In genomic region chr4:149791470-149791869, GRCm38 (mm10) we compare ENCODE assay signal across 12 mouse cellular contexts. TPM values are rescaled to one million over a fixed set of nuclear protein-coding genes. Genes with fewer than 3 reads are reported as not detected.
A peak's percentile ranks its signal among the peaks of the same experiment; 100 is the strongest.
DNase-seq lines count a peak whose midpoint lies in the region; ATAC-seq and TF ChIP-seq lines count a peak whose summit lies in the region.
"Had no signal": no experiment of that assay in that cellular context is flagged by ENCODE, and none has a peak within 500 bp of the region (broad histone marks: within the 10 kb centered on the region; RNA-seq: fewer than 3 reads in every experiment).

No protein-coding gene starts in this region.

- 71% methylated on average over 4 of the region's 4 CpGs for WGBS in hindbrain, postnatal 0 days
- WGBS in hindbrain, embryonic 14.5 days, result 78% methylated on average over 4 of the region's 4 CpGs

- no peak overlapping the region for H3K4me2 ChIP-seq in hindbrain, postnatal 0 days (ENCODE audit: low read depth, low read length)
- no peak overlapping the region for H3K4me2 ChIP-seq in hindbrain, embryonic 14.5 days (replicated peaks)

- no peak for ATAC-seq in hindbrain, postnatal 0 days
- ATAC-seq in hindbrain, embryonic 14.5 days (ENCODE audit: low FRiP score), result no peak

- H3K27ac ChIP-seq in hindbrain, postnatal 0 days, result no peak overlapping the region
- no peak overlapping the region for H3K27ac ChIP-seq in hindbrain, embryonic 14.5 days
- H3K27ac ChIP-seq: limb, embryonic 10.5 days had no signal

- no peaks in the 10 kb centered on the region for H3K36me3 ChIP-seq in hindbrain, postnatal 0 days (ENCODE audit: insufficient read depth, low read length)
- H3K36me3 ChIP-seq in hindbrain, embryonic 14.5 days (replicated peaks; ENCODE audit: control insufficient read depth, insufficient read depth), result no peaks in the 10 kb centered on the region
- H3K36me3 ChIP-seq: limb, embryonic 10.5 days had no signal

- TF ChIP-seq CTCF in hindbrain, postnatal 0 days (IDR thresholded peaks at IDR 0.05; ENCODE audit: low read depth), result no peak

- DNase-seq in cerebellum, adult 11-12 months, result peak; percentile 42
- no peak for DNase-seq in cerebellum, adult 9-10 months
- DNase-seq in hindbrain, postnatal 0 days (ENCODE audit: low spot score), result peak; percentile 33
- DNase-seq in hindbrain, embryonic 14.5 days (ENCODE audit: low spot score), result no peak
- peak; percentile 88 for DNase-seq in adipocyte (ENCODE audit: low spot score)
- peak; percentile 44 to 49 for DNase-seq in heart, postnatal 36 days
- DNase-seq in urinary bladder, postnatal 25 days (ENCODE audit: low spot score), result no peak
- DNase-seq in neural tube, embryonic 10.5 days (ENCODE audit: extremely low spot score, low spot score), result no peak
- DNase-seq: B cell, adult 2 months; right cerebral cortex, postnatal 14 days; thymus, adult 2 months had no signal

- H3K4me3 ChIP-seq in hindbrain, postnatal 0 days (ENCODE audit: low read length), result no peak overlapping the region
- H3K4me3 ChIP-seq in hindbrain, embryonic 14.5 days (replicated peaks; ENCODE audit: low read length), result no peak overlapping the region
- H3K4me3 ChIP-seq: limb, embryonic 10.5 days had no signal

- intact Hi-C loops in heart, postnatal 36 days (cut with DNase I), result no loop called here

- H3K4me1 ChIP-seq in hindbrain, postnatal 0 days (ENCODE audit: insufficient read depth, low read length), result peaks cover 3% of the 10 kb centered on the region; the same call in 1 of the 2 replicates
- peaks cover 4% of the 10 kb centered on the region; the same call in 1 of the 2 replicates for H3K4me1 ChIP-seq in hindbrain, embryonic 14.5 days (replicated peaks; ENCODE audit: control insufficient read depth, insufficient read depth, low read length)

- no peaks in the 10 kb centered on the region for H3K27me3 ChIP-seq in hindbrain, postnatal 0 days (ENCODE audit: insufficient read depth, low read length)
- no peaks in the 10 kb centered on the region for H3K27me3 ChIP-seq in hindbrain, embryonic 14.5 days (ENCODE audit: control insufficient read depth, insufficient read depth, low read length)

- H3K9ac ChIP-seq in hindbrain, postnatal 0 days (replicated peaks; ENCODE audit: low read length), result no peak overlapping the region
- no peak overlapping the region for H3K9ac ChIP-seq in hindbrain, embryonic 14.5 days

- no peaks in the 10 kb centered on the region for H3K9me3 ChIP-seq in hindbrain, postnatal 0 days (ENCODE audit: low read length)
- H3K9me3 ChIP-seq in hindbrain, embryonic 14.5 days (ENCODE audit: control insufficient read depth, low read length), result 0 out of 2 replicates have a peak, but pooled peaks cover 3% of the 10 kb centered on the region
- H3K9me3 ChIP-seq: limb, embryonic 10.5 days had no signal

RNA-seq across cellular contexts. Expression of gene Slc25a33, which starts 17.4 kb away (rescaled TPM):
- total RNA-seq in hindbrain, postnatal 0 days (2014; rRNA removed), result 20.4 and 21.6 TPM in 2 replicates
- 38.2 and 39.6 TPM in 2 replicates for polyA plus RNA-seq in hindbrain, postnatal 0 days (2015; fragmentation: Nextera tagmentation; extraction: Ambion mirVana)
- polyA plus RNA-seq in hindbrain, embryonic 14.5 days (2014; fragmentation: Nextera tagmentation; extraction: Ambion mirVana), result 38.2 and 40.2 TPM in 2 replicates
- 10 to 100 TPM; 27.0 to 45.2 TPM for total RNA-seq in heart, postnatal 36 days (2021)

RNA-seq across cellular contexts. Expression of gene Tmem201, which starts 53.6 kb away (rescaled TPM):
- 69.8 and 80.2 TPM in 2 replicates for total RNA-seq in hindbrain, postnatal 0 days (2014; rRNA removed)
- polyA plus RNA-seq in hindbrain, postnatal 0 days (2015; fragmentation: Nextera tagmentation; extraction: Ambion mirVana), result 41.2 and 44.7 TPM in 2 replicates
- 29.9 and 31.9 TPM in 2 replicates for polyA plus RNA-seq in hindbrain, embryonic 14.5 days (2014; fragmentation: Nextera tagmentation; extraction: Ambion mirVana)
- total RNA-seq in heart, postnatal 36 days (2021), result 10 to 100 TPM; 87.7 to 90.5 TPM

Comparison
In these comparisons a context has a peak if more than half of its experiments do, and no peak if none do; other contexts are left out.
1. DNase-seq: peak in cerebellum, adult 11-12 months (single experiment), hindbrain, postnatal 0 days (single experiment), adipocyte (single experiment) and heart, postnatal 36 days (2 of 2); none in cerebellum, adult 9-10 months (single experiment), hindbrain, embryonic 14.5 days (single experiment), urinary bladder, postnatal 25 days (single experiment) and neural tube, embryonic 10.5 days (single experiment).